Mouse (Mus musculus) WW6 (cell line): ENCODE results near the gene Nedd4.

Experiments used
- DNase-seq: peaks from one replicate; pipeline ENCODE4 v3.0.0-alpha.2; 2013; ENCODE audit warnings: low read depth, low spot score

Gene Nedd4

GRCm38 (mm10) chr9:72791213-72791582, 129.1 kb downstream of the Nedd4 start:
- no peak for DNase-seq

GRCm38 (mm10) chr9:72791681-72792080, 129.5 kb downstream of the Nedd4 start:
- DNase-seq, result no peak

GRCm38 (mm10) chr9:72795243-72795642, 133.1 kb downstream of the Nedd4 start:
- no peak for DNase-seq

GRCm38 (mm10) chr9:72797136-72797621, 135.0 kb downstream of the Nedd4 start:
- DNase-seq, result no peak
